Mouse (Mus musculus) CD4-positive helper T cell, adult 2 months (primary cell): ENCODE results near the gene Ep400.

Experiments used
- DNase-seq: peaks from one replicate; pipeline ENCODE4 v3.0.0-alpha.2; 2012; ENCODE audit warnings: low read depth, missing footprints, low spot score

Ep400 gene

GRCm38 (mm10) chr5:110665486-110666121 is 104.9 kb downstream of the Ep400 start:
- DNase-seq = no peak

DNA sequence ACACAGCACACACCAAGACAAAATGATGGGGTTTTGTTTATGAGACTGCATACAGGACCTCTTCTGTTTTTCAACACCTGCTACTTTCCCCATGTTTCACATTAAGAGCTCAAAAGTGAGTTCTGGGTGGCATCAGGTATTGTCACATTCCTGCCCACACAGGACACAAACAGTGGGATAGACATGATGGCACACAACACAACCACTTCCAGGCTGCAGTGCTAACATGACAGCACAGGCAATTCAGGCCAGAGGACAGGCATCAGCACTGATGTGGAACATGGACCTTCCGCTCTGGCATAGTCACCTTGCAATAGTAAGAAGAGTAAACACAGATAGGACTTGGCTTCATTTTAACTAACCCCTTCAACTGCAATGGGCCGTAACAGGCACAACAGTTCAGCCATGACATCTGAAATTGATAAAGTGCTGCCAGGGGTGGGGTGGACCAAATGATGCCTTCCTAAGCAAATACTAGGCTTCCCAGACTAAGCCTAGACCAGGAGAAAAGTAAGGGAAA is 105.7 kb downstream of the Ep400 start:
- DNase-seq = no peak

- no peak for DNase-seq
Measured at GRCm38 (mm10) chr5:110664041-110664440, 106.5 kb downstream of the Ep400 start.

- no peak for DNase-seq
Measured at GRCm38 (mm10) chr5:110659682-110660081, 110.8 kb downstream of the Ep400 start.

DNA sequence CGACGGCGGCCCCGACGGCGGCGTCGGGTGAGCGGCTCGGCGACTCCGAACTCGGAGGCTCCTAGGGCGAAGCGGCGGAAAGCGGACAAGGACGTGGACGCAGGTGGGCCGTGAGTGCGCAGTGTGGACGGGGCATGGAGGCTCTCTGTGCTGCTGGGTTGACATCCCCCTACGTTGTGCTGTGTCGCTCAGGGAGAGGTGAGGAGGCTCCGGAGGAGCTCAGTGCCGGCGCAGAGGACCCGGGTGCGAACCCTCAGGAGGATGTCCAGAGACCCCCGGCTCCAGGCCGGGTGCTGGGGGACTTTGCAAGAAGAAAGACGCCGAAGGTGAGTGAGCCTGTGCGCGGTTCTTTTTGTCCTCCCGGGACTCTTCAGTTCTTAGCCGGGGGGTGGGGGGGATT is 116.8 kb downstream of the Ep400 start:
- DNase-seq = no peak

GRCm38 (mm10) chr5:110652719-110653648 is 117.5 kb downstream of the Ep400 start, which contains the start of the genes Noc4l and Ddx51:
Gene Noc4l, minus strand, starts transcription at chr5:110653417.
Gene Ddx51, plus strand, starts transcription at chr5:110653451.
- peak; percentile 96 for DNase-seq

DNA sequence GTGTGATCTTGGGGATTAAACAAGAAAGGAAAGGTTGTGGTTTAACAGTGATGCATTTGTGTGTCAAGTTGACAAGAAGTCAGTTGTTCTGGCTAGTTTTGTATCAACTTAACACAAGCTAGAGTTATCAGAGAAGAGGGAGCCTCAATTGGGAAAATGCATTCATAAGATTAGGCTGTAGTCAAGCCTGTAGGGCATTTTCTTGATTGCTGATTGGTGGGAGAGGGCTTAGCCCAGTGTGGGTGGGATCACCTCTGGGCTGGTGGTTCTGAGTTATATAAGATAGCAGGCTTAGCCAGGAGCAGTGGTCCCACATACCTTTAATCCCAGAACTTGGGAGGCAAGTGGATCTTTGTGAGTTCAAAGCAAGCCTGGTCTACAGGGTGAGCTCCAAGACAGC is 124.1 kb downstream of the Ep400 start:
- no peak for DNase-seq

DNA sequence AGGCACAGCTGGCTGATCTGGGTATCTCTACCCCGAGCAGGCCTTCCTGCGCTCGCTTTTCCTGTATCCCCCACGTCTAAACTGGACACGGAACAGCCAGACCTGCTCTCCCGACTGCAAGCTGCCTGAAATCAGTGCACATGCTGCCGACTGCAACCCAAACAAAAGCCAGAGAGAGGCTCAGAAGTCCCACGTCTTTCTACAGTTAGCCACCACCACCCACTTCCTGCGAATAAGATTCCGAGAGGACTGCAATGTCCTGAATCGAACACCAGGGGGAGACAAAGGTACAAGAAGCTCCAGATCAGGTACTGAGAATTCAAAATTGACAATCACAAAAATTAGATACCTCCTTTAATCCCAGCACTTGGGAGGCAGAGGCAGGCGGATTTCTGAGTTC is 131.1 kb downstream of the Ep400 start:
- DNase-seq = peak; percentile 86

DNA sequence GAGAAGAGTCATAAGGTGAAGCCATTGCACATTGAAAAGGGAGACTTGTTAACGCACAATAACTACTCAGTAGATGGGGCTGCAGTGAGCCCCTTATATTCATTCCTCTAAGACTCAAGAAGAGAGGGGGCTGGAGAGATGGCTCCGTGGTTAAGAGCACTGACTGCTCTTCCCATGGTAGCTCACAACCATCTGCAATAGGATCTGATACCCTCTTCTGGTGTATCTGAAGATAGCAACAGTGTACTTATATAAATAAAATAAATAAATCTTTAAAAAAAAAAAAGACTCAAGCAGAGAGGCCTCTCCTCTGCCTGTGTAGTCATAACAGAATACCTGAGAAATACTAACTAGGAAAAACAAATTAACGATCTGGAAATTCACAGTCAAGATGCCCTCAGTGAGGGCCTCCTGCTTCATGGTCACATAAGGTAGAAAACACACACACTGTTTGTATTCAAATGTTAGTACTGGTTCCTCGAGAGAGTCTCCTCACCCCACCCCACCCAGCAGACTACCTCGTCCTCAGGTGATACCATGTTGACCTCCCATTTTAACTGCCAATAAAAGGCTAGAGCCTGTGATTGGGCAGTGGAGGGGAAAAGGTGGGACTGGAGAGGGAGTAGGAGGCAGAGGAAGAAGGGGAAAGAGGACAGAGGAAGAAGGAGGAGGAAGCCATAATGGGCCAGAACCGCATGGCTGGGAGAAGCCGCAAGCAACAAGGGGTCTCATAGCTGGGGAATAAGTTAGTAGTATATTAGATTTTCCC is 132.0 kb downstream of the Ep400 start:
- DNase-seq = no peak

DNA sequence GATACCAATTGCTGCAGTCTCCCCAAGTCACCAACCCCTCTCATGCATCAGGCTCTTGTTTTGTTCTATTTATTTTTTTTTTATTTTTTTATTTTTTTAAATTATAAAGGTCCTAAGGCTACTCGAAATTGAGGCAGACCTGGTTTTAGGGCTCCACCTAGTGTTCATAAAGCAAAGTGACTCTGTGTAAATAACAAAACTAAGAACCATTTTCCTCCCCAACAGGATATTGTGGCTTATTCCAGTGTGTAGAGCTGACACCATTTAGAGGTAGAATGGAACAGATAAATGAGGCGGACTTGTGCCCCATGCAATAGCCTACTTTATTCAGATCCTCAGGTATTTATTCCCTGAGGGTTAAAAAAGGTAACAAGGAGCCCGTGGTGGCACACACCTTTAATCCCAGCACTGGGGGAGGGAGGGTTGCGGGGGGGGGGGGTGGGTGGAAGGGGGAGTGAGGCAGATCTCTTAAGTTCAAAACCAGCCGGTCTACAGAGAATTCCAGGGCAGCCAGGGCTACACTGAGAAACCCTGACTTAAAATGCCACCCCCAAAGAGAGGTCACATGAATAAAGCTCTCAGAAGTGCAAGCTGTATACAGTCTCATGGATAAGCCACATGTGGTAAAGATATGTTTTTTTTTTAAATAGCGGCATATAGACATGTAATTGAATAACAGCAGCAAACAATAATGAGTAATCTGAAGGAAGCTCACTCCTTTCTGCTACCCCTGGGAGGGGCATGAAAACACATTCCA is 134.4 kb downstream of the Ep400 start:
- DNase-seq = peak; percentile 74

DNA sequence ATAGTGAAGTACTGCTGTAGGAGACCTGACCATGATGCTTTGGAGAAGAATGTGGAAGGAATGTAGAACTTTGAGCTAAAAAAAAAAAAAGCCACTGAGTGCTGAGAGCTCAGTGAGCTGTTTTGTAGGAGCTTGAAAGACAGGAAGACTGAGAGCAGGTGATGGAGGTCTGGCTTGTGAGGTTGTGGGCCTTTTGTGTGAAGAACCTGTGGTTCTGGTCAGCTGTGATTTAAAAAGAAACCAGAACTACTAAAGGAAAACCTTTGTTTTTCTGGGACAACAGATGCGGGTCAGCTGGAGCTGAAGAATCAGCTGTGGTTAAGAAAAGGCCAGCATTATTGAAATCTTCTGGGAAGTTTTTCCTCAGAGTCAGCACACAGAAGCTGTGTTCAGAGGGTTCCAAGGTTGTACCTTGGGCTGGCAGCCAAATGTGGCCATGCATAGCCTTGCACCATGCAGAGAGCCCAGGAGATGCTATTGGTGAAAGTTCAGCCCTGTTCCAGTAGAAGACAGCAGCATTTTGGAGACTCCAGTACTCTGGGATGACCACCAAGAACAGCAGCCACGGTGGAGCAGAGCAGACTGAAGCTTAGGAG is 140.9 kb downstream of the Ep400 start:
- DNase-seq = no peak

DNA sequence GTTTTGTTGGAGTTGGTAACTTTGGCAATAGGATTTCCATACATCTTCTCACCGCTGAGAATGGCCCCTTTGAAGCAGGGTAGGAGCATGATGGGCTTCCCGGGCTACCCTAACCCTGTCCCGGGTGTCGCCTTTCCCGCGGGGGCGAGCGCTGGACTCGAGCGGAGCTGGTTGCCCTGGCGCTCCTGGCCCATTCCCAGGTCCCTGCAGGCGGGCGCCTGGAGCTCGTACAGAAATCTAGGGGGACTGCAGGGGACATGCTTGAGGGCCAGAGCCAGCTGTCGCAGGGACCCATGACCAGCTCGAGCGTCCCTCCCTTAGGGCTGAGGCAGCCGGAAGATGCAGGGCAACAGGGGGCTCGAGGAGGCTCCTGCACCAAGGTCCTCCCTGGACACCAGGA is 142.4 kb downstream of the Ep400 start:
- DNase-seq = no peak

DNA sequence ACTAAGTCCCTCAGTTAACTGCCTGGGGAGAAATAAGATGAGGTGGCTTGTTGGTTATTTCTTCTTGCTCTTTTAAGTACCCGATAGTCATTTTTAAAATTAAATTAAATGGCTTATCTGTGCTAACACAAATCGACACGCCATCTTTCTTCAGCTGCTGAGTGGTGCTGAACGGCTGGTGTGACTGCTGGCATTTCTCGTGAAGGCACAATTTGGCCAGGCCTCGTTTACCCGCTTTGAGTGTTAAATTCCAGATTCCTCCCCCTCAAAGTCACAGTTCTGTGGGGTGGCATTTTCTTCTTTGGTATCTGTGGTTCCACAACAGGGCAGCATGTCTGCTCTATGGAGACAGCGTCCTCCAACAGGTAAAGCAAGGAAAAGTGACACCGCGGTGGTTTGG is 143.2 kb downstream of the Ep400 start:
- DNase-seq = no peak

DNA sequence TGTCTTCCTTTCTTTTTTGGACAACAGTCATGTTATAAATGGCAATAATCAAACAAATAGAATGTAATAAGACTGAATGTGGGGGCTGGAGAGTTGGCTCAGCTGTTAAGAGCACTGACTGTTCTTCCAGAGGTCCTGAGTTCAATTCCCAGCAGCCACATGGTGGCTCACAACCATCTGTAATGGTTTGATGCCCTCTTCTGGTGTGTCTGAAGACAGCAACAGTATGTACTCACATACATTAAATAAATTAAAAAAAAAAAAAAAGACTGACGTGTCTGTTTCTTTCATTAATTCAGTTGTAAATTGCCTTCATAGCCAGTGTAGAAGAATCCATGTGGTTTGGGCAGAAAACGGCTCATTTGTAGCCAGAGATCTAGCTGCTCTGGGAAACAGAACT is 146.2 kb downstream of the Ep400 start:
- no peak for DNase-seq

GRCm38 (mm10) chr5:110619226-110619625 is 151.3 kb downstream of the Ep400 start:
- no peak for DNase-seq
